Mouse (Mus musculus) liver, embryonic 14.5 days (tissue): ENCODE data around the gene Ppard. TPM values are rescaled to one million over a fixed set of nuclear protein-coding genes. Genes with fewer than 3 reads are reported as not detected.

Source experiments
- ATAC-seq: fragments of 200-750 bp; cut with Nextera tagmentation; 2 replicates; pipeline ENCODE4 v1.8.0; 2017; ENCODE audit warnings: moderate number of reproducible peaks, mild to moderate bottlenecking, moderate library complexity; ENCODE audit not compliant: insufficient read depth
- DNase-seq, 3 experiments: peaks; one replicate each; pipeline ENCODE4 v3.0.0-alpha.2; 2012 to 2013; ENCODE audit warnings: low read depth in 3 of 3, low spot score in 3 of 3
- H3K27ac ChIP-seq: fragments of 300-500 bp; sonication (generic); 2 replicates; pipeline ENCODE4 v1.5.1; 2014; ENCODE audit warnings: moderate library complexity, mild to moderate bottlenecking, control low read depth, inconsistent platforms
- H3K27me3 ChIP-seq: fragments of 300-500 bp; sonication (generic); 2 replicates; pipeline ENCODE4 v1.6.1; 2014; ENCODE audit warnings: mild to moderate bottlenecking, low read length, moderate library complexity; ENCODE audit not compliant: control insufficient read depth, insufficient read depth
- H3K36me3 ChIP-seq: fragments of 300-500 bp; sonication (generic); replicated peaks from 2 replicates; pipeline ENCODE4 v1.6.1; 2014; ENCODE audit warnings: low read depth; ENCODE audit not compliant: control insufficient read depth, insufficient read depth
- H3K4me1 ChIP-seq, 2 experiments: fragments of 200-500 bp in 1 of 2; fragments of 300-500 bp in 1 of 2; sonication (generic) in 1 of 2; replicated peaks; 2 replicates each; pipeline ENCODE4 v1.6.1; 2012 to 2014; ENCODE audit warnings: antibody characterized with exemption in 1 of 2, inconsistent platforms in 1 of 2, low read length in 1 of 2; ENCODE audit not compliant: control insufficient read depth in 2 of 2, insufficient read depth in 2 of 2
- H3K4me2 ChIP-seq: fragments of 300-500 bp; sonication (generic); 2 replicates; pipeline ENCODE4 v1.6.1; 2014; ENCODE audit warnings: low read depth, mild to moderate bottlenecking, control low read depth, moderate library complexity
- H3K4me3 ChIP-seq, 2 experiments: fragments of 200-500 bp in 1 of 2; fragments of 300-500 bp in 1 of 2; sonication (generic) in 1 of 2; 2 replicates each; pipeline ENCODE4 v1.5.1; 2012 to 2014; ENCODE audit warnings: low read depth in 2 of 2, low read length in 2 of 2, mild to moderate bottlenecking in 2 of 2, control low read depth in 1 of 2, inconsistent platforms in 1 of 2, moderate library complexity in 1 of 2; ENCODE audit not compliant: insufficient read depth in 1 of 2
- H3K9ac ChIP-seq: fragments of 300-500 bp; sonication (generic); replicated peaks from 2 replicates; pipeline ENCODE4 v1.6.1; 2014; ENCODE audit warnings: mild to moderate bottlenecking, control low read depth, moderate library complexity
- H3K9me3 ChIP-seq: fragments of 300-500 bp; sonication (generic); 2 replicates; pipeline ENCODE4 v1.6.1; 2016; ENCODE audit warnings: low read length, mixed read lengths; ENCODE audit not compliant: control insufficient read depth
- CTCF ChIP-seq: IDR thresholded peaks from 2 replicates; pipeline ENCODE4 v1.5.1; 2016; ENCODE audit warnings: antibody characterized with exemption, low read depth, control low read depth
- EP300 ChIP-seq: IDR thresholded peaks from 2 replicates; pipeline ENCODE4 v1.6.1; 2016; ENCODE audit warnings: antibody characterized with exemption, low read depth
- WGBS: fragments of 180-500 bp; shearing (Covaris S2); extraction: QIAGEN DNeasy Blood & Tissue Kit; methylation state at CpG from one replicate; pipeline ENCODE4 v1.1.7; 2014; ENCODE audit not compliant: insufficient replicate concordance; 5-methylcytosine and 5-hydroxymethylcytosine counted together
- polyA plus RNA-seq, 2 experiments: library from polyadenylated mRNA; depleted of rRNA in 1 of 2; stranded (reverse) in 1 of 2; unstranded in 1 of 2; fragments of >200 nt; fragmentation: Nextera tagmentation in 1 of 2; extraction: Ambion mirVana in 1 of 2; gene quantifications; 2 replicates each; pipeline versions ENCODE4 v1.2.1 to v1.2.3; 2012 to 2014

Gene Ppard
- polyA plus RNA-seq, 2 experiments = 0.76 to 5.6 TPM

DNA sequence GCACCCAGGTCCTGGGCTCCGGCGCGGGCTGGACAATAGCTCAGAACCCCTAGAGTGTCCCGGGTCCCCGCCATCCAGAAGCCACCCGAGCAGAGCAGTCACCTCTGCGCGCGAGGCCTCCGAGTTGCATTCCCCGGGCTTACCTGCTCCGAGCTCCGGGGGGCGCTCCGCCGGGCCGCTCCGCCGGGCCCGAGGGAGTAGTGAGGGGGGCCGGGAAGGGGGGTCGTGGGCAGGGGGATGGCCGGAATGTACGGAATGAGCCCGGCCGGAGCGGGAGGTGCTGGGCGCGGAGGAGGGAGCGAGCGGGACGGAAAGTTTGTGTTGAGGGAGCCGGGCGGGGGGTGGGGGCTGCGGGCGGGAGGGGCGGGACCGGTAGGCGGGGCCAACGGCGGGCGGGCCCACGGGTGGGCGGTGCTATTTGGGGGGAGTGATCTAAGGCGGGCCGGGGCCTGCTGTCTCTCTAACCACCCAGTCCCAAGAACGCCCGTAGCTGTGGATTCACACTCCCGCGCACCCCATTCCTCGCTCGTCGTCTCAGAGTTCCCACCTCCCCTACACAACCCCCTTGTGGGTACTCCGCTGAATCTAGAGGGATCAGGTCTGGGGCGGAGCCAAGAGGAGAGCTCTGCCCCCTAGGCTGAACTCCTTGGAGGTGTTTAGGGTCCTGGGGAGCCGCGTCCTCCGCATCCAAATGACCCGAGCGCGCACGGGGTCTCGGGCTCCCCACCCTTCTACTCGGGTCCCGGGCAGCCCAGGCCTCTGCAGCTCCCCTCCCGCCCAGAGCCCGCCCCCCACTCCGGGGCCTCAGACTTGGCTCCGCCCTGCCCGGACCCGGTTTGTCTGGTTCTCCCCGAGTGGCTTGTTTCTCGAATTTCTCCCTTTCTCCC, 118.2 kb downstream of the Ppard start, which contains the start of gene Tead3:
Tead3 (minus strand) TSS at position 352 of the 887 bp plus-strand sequence.
- Histone ChIP-seq H3K4me3 (peak within 1 kb of the TSS; percentile 71 to 72), H3K9me3 (no peaks in the 10 kb centered on the region), H3K27ac (no peak within 1 kb of the TSS; the same call in 1 of the 2 replicates), H3K4me2 (peak within 1 kb of the TSS; percentile 91), H3K9ac (peak within 1 kb of the TSS; percentile 59), H3K36me3 (no peaks in the 10 kb centered on the region), H3K27me3 (peaks cover 17% of the 10 kb centered on the region), H3K4me1 (peaks cover 9 to 13% of the 10 kb centered on the region in 2 experiments)
- under 1% methylated on average over 71 of the region's 73 CpGs for WGBS
- DNase-seq (no peak), ATAC-seq (peak; percentile 74)
- TF ChIP-seq EP300 (no peak), CTCF (0 out of 2 replicates have a peak, but pooled peaks have one; percentile 16)

Other genes with a start within 250 kb of the Ppard start
- 0.14 and 0.16 TPM in 2 replicates for gene Tcp11, start 152.1 kb upstream of the Ppard start, polyA plus RNA-seq (2012; rRNA removed)
- 0.13 TPM in 1 of 2 replicates, not detected in the other for gene Tcp11, start 152.1 kb upstream of the Ppard start, polyA plus RNA-seq (2014; fragmentation: Nextera tagmentation; extraction: Ambion mirVana)
- 0.30 and 0.33 TPM in 2 replicates for gene Scube3, start 90.6 kb upstream of the Ppard start, polyA plus RNA-seq (2012; rRNA removed)
- 0.16 and 0.23 TPM in 2 replicates for gene Scube3, start 90.6 kb upstream of the Ppard start, polyA plus RNA-seq (2014; fragmentation: Nextera tagmentation; extraction: Ambion mirVana)
- 6.1 and 7.5 TPM in 2 replicates for gene Zfp523, start 55.6 kb upstream of the Ppard start, polyA plus RNA-seq (2012; rRNA removed)
- 4.3 and 5.4 TPM in 2 replicates for gene Zfp523, start 55.6 kb upstream of the Ppard start, polyA plus RNA-seq (2014; fragmentation: Nextera tagmentation; extraction: Ambion mirVana)
- gene Def6, start 24.9 kb upstream of the Ppard start, polyA plus RNA-seq (2012; rRNA removed) = 6.6 and 10.4 TPM in 2 replicates
- 5.5 and 5.7 TPM in 2 replicates for gene Def6, start 24.9 kb upstream of the Ppard start, polyA plus RNA-seq (2014; fragmentation: Nextera tagmentation; extraction: Ambion mirVana)
- gene Fance, start 80.8 kb downstream of the Ppard start, polyA plus RNA-seq (2012; rRNA removed) = 4.5 and 5.5 TPM in 2 replicates
- 9.4 and 10.4 TPM in 2 replicates for gene Fance, start 80.8 kb downstream of the Ppard start, polyA plus RNA-seq (2014; fragmentation: Nextera tagmentation; extraction: Ambion mirVana)
- 1,169 and 1,992 TPM in 2 replicates for gene Rpl10a, start 95.8 kb downstream of the Ppard start, polyA plus RNA-seq (2012; rRNA removed)
- gene Rpl10a, start 95.8 kb downstream of the Ppard start, polyA plus RNA-seq (2014; fragmentation: Nextera tagmentation; extraction: Ambion mirVana) = 506 and 510 TPM in 2 replicates
- 2.0 and 2.2 TPM in 2 replicates for gene Tead3, start 118.1 kb downstream of the Ppard start, polyA plus RNA-seq (2012; rRNA removed)
- 0.52 and 0.63 TPM in 2 replicates for gene Tead3, start 118.1 kb downstream of the Ppard start, polyA plus RNA-seq (2014; fragmentation: Nextera tagmentation; extraction: Ambion mirVana)
- 0.12 and 0.26 TPM in 2 replicates for gene Tulp1, start 132.5 kb downstream of the Ppard start, polyA plus RNA-seq (2012; rRNA removed)
- gene Tulp1, start 132.5 kb downstream of the Ppard start, polyA plus RNA-seq (2014; fragmentation: Nextera tagmentation; extraction: Ambion mirVana) = 0.28 and 0.42 TPM in 2 replicates